Mouse (Mus musculus) kidney, adult 18-20 months (tissue): ENCODE data around the gene Helz.
"Not testable (repeated sequence)": the region's sequence is repeated elsewhere in the genome, so short reads cannot be mapped to it uniquely, and the experiment has no call there.

ENCODE experiments used
- DNase-seq: peaks from one replicate; pipeline ENCODE4 v3.0.0; 2021

Gene Helz

DNA sequence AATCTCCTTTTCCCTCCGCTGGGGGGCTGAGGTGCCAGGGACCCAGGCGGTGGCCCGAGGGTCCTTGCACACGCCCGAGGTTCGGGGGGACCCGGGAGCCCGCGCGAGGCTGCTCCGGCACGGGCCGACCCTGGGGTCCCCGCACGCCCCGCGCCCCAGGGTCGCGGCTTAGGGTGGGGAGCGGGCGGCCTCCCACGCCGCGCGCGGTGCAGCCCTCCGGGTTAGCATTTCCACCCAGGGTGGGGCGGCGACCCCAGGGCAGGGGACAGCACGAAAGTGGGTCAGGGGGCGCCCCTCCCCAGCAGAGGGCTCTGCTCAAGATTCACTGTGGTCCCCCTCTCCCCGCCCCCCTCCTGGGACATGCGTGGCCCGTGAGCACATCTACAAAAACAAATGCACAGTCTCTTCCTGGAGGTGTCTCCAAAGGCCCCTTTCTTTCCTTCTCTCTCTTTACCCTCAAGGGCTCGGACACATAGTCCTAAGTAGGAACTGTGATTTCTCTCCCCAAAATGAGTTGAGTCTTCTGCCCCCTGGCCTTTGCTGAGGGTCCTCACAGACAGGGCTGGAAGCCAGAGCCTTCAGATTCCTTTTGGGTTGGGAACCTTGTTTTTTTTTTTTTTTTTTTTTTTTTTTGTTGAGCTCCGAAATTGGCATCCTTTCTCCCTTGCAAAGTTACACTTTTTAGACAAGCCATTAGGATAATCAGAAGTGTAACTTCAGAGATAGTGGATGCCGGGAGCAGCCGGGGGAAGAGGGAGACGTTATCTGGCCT lies 660 bp downstream of the Helz start:
- peak; percentile 19 for DNase-seq

GRCm38 (mm10) chr11:107559874-107560273 lies 12.1 kb downstream of the Helz start:
- no peak for DNase-seq

GRCm38 (mm10) chr11:107567431-107567830 lies 19.7 kb downstream of the Helz start:
- no peak for DNase-seq

- no peak for DNase-seq
Measured at GRCm38 (mm10) chr11:107568466-107568995, 20.8 kb downstream of the Helz start.

- not testable (repeated sequence) for DNase-seq
Measured at GRCm38 (mm10) chr11:107570891-107571290, 23.2 kb downstream of the Helz start.

DNA sequence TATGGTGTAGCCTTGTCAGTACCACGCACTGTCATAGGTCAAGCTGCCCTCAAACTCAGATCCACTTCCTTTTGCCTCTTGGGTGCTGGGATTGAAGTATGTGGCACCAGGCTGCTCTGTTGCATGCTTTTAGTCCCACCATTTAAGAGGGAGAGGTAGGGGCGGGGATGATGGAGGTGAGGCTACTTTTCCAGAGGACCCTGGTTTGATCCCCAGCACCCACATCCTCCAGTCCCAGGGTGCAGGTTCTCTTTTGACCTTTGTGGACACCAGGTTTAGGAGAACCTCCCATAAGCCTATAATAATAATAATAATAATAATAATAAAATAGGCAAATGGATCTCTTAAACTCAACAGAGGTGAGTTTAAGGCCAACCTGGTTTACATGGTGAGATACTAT lies 23.6 kb downstream of the Helz start:
- no peak for DNase-seq

DNA sequence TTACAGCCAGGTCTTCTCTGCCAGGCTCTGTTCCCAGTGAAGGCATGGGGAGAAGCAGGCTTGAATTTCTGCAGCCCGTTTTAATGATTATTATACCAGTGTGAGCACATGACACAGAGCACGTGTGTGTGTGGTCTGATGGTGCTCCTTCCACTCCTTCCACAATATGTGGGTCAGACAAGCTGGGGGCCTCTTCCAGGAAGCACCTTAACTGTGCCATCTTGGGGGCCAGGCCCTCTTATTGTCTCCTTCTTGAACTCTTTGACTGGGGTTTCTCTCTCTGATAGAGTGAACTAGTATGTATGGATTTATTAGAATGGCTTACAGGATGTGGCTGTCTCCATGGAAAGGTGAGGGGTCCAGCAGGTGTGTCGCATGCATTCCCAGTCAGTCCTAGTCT lies 24.8 kb downstream of the Helz start:
- DNase-seq, result no peak

DNA sequence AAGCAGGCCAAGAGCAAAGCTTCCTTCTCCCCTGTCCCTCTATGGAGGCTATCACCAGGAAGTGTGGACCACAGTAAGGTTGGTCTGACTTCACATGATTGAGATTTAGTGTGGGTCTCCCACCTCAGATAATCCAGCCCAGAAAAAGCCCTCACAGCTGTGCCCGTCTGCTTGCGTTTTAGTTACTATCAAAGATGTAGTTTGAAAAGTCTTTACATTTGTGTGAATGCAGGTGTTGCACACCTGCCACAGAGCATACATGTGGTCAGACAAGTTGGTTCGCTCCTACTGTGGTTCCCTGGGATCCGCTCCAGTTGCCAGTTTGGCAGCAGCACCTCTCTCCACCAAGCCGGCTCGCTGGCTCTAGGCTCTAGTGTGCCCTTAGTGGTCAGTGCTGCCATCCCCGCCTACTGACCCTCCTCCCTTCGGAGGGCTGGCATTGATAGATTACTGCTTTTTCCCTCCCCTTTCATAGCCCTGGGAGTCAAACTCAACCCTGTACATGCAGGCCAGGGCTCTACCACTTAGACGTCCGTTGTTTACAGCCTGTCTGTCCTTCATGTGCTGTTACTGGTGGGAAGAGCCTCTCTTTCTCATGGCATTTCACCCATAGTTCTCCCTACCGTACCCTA lies 25.4 kb downstream of the Helz start:
- peak; percentile 65 for DNase-seq

GRCm38 (mm10) chr11:107573847-107574246 lies 26.1 kb downstream of the Helz start:
- peak; percentile 79 for DNase-seq

DNA sequence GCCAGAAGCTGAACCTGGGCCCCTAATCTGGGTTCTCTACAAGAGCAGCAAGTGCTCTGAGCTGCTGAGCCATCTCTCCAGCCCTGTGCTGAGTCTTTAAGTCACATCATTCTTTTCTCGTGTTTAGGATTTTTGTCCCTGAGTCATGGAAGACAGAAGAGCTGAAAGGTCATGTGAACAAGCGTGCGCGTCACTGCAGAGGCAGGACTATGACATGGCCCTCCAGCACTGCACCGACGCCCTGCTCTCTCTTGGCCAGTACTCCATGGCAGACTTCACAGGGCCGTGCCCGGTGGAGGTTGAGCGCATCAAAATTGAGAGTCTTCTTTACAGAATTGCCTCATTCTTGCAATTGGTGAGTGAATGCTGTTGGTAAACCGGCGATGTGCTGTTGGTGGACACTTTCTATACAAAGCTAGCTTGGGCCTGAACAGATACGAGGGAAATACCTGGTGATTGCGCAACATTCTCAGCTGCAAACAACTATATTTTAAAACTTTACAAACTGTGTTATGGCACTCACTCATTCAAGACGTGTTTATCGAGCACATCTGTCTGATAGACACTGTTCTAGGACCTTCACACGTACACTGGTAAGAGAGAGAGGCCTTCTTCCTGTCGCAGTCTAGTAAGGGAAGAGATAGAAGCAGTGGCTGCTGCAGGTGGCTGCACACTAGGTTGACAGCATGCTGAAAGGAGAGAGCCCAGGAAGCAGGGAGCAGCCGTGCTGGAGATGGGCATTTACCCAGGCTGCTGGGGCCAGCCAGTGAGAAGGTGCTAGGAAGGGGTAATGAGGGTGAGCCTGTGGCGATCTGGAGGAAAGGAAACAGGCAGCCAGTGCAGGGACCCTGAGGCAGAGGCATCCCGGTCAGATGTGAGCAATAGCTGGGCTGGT lies 27.3 kb downstream of the Helz start:
- DNase-seq, result no peak

DNA sequence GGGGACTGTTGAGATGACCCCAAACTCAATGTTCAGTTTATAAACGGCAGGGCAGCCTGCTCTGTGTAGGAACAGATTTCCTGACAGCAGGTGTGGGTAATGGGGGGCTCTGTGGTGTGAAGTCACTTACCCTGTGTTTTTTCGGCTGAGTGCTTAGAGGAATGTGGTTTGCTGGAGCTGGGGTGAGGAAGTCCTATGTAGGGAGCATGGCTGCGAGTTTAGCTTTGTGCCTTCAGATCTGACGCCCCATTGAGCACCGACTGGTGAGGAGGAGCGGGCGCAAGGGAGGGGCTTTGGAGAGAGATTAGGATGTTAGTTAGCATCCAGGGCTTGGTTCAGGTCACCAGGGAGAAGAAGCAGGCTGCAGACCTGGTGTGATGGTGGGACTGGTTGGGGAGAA lies 28.5 kb downstream of the Helz start:
- no peak for DNase-seq

DNA sequence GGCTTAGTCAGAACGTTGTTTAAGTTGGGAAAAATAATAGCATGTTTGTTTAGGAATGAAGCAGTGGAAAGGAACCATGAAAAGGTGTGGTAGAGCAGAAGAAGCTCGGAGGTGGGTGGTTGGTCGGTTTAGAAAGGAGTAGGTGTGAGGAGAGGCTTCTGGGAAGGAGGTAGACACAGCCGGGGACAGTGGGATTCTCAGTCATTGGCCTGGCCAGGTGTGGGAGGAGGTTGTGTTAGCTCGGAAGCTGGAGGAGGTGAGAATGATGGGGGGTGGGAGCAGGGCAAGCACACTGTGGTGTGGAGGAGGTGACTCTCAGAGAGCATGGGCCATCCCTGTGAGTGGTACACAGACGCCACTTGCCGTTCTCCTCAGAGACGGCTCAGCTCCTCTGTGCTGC lies 29.7 kb downstream of the Helz start:
- DNase-seq, result no peak

DNA sequence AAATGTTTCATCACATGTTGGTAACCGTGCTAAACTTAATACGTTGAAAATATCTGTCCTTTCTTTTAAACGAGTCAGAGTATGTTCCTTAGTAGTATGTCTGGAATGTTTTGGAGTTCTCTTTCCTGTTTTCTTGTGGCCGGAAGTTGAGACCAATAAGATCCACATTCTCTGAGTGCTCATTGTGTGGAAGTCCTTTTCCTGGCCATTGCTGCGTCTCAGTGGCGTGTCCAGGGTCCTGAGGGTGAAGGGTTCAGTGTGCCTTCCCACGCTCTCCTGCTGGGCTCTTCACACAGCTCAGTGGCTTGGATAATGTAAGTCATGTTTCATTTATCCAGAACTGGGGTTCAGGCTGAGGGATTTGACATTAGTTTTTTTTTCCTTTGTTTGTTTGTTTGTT lies 30.5 kb downstream of the Helz start:
- no peak for DNase-seq

DNA sequence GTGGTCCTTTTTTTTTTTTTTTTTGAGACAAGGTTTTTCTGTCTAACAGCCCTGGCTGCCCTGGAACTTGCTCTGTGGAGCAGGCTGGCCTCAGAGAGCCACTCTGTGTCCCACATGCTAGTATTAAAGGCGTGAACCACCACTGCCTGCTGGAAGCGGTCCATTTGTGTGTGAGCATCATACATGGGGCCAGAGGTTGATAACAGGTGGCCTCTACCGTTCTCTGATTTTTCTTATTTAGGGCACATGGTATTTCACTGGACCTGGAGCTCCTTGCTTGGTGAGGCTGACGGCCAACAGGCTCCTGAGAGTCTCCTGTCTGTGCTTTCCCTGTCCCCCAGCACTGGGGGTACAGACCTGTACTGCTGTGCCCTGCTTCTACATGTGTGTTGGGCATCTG lies 33.1 kb downstream of the Helz start:
- DNase-seq, result no peak

GRCm38 (mm10) chr11:107584660-107585451 lies 37.1 kb downstream of the Helz start:
- no peak for DNase-seq

DNA sequence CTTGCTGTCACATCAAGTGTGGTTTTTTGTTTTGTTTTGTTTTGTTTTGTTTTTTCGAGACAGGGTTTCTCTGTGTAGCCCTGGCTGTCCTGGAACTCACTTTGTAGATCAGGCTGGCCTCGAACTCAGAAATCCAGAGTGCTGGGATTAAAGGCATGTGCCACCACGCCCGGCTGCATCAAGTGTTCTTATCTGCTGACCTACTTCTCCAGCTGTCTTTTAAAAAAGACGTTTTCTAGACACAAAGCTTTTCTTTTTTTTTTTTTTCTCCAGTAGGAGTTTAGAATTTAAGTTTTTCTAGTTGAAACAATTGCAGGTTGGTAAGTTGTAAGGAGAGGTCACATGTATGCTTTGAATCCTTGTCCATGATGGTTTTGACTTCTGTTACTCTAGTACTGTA lies 38.4 kb downstream of the Helz start:
- not testable (repeated sequence) for DNase-seq

- DNase-seq, result no peak
Measured at GRCm38 (mm10) chr11:107587141-107587540, 39.4 kb downstream of the Helz start.

- DNase-seq, result no peak
Measured at GRCm38 (mm10) chr11:107592575-107592974, 44.8 kb downstream of the Helz start.

GRCm38 (mm10) chr11:107597381-107597780 lies 49.7 kb downstream of the Helz start:
- DNase-seq, result no peak

- DNase-seq, result no peak
Measured at GRCm38 (mm10) chr11:107605694-107606093, 58.0 kb downstream of the Helz start.

GRCm38 (mm10) chr11:107613906-107614305 lies 66.2 kb downstream of the Helz start:
- no peak for DNase-seq

DNA sequence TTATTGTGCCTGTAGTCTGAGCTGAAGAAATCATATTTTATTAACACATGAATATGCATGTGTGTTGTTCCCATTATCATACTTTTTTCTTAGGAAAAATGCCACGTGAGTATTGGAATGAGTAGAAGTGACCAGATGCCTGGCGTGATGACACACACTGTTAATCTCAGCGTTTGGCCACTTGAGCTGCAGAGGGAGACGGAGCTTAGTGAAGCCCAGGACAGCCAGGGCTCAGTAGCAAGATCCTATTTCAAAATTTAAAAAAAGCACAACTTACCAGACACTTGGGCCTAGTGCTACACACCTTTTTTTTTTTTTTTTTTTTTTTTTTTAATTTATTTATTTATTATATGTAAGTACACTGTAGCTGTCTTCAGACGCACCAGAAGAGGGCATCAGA lies 68.0 kb downstream of the Helz start:
- no peak for DNase-seq

DNA sequence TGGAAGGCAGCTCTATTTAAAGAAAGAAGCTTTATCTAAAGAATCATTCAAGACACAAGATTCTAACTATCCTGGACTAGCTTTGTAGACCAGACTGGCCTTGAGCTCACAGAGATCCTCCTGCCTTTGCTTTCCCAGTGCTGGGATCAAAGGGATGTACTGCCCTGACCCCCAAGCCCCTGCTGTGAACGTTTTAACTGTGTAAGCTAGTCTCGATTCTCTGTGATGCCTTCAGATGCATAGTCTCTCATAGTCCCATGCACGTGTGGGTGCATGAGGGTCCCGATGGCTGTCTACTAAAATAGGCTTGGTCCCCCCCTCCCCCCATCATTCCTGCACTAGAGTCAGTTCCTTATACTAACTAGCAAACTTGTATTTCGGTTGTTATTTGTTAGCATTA lies 70.2 kb downstream of the Helz start:
- DNase-seq, result no peak
